Mouse (Mus musculus) common myeloid progenitor, adult 5-6 weeks (primary cell): ENCODE measurements around the gene Zfp219. TPM values are rescaled to one million over a fixed set of nuclear protein-coding genes. Genes with fewer than 3 reads are reported as not detected.

Experiments
- ATAC-seq: replicated peaks from 2 replicates; pipeline ENCODE4 v1.8.0; 2016; ENCODE audit warnings: low read depth, mild to moderate bottlenecking, moderate TSS enrichment, inconsistent platforms; ENCODE audit not compliant: poor library complexity, severe bottlenecking
- total RNA-seq: library from RNA; stranded (forward); fragments of 200-1000, 187-1606 nt; gene quantifications from 2 replicates; pipeline ENCODE4 v1.2.3, GENCODE M21; 2017

The Zfp219 gene
- total RNA-seq, 1 experiment from 2014 or later = 14.0 TPM

DNA sequence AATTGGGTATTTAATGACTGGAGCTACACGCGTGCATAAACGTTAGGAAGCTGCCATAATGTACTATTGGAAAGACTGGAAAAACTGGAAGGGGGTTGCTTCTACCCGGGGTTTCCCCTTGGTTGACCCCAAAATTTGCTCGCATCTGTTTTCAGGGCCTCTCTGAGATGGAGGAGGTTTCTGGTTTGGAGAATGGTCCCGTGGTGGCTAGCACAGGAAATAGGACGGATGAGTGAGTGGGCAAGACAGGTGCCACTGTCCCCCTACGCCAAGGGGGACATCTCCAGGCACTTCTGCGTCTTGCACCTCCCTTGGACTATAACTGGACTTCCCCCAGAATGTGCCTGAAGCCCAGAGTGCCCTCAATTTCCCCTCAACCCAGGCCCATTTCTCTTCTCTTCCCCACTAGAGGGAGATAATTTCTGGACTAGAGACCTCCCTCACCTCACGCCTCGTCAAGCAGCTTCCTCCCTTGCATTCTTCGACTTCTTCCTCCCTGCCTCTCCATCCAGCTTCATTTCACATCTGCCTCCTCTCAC lies 1.4 kb downstream of the Zfp219 start:
- ATAC-seq = peak; percentile 41

DNA sequence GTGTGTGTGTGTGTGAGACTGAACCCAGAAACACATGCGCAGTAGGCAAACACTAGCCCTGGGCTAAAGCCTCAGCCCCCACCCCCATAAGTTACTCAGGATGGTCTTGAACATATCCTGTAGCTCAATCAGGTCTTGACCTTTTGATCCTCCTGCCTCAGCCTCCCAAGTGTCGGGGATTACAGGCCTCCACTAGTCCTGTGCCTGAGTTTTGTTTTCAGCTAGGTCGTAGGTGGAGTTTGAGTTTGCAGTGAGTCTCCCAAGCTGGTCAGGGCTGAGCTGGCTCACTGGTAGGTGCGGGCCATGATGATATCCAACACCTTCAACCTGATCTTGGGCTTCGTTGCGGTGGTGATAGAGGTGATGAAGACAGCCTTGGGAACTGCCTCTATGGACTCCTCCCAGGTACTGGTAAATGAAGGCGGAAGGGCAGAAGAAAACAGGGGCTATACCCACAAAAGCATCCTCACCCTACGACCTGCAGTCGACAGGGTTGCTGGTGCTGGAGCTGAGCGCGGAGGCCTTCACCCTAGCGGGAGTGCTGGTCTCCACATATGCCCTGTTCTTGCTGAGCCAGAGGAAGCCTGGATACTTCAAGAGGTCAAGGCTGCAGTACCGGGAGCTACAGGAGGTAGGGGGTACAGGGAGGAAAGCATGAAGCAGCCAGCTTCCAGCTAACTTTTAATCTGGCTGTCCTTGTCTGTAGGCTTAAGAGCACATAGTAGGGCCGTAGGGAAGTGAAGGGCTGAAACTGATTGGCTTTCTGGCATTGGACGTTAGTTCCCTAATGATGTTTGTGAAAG lies 2.1 kb downstream of the Zfp219 start:
- ATAC-seq = no peak

DNA sequence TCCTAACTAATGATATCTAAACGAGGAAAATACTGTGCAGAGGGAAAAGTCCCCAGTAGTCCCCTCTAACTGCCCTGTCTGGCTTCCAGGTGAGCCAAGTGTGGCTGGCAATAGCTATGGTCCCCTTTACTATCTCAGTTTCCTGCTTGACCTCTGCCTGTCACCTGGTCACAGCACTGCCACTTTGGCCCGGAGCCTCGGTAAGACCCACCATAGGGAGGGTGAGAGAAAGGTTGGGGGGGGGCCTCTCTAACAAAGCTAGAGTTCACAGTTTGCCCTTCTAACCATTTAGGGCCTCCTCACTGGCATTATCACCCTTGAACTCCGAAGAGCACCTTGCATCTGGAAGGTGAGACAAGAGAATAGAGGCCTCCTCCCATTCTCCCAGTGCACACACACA lies 2.9 kb downstream of the Zfp219 start:
- no peak for ATAC-seq

DNA sequence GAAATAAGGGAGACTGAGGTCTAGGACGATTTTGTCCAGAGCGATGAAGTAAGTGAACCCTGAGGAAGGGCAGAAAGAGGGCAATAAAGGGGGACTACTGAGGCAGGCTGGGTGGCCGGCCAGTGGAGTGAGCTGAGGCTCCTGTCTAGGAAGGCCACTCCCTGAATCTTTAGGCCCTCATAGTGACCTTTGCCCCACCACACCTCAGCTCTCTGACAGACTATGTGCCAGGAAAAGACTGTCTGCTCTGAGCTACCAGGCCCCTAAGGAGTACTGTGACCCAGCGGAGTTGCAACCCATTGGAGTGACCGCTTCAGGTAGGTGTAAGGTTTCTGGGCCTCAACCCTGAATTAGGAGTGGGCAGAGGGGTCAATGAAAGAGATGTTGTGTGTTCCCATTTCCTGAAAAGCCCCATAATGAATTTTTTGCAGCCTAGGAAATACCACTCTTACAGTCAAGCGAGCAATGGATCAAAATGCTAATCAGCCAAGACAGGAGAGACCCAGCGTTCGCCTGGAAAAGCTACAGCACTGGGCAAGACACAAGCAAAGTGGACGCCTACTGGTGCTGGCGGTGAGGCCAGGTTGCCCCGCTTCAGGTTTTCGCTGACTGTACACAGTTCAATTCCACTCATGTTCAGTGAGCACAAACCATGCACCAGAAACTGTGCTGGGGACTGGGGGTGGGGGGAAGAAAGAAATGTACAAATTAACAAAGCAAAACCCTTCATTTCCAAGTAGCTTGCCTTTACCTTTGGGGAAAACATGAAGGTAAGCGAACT lies 3.7 kb downstream of the Zfp219 start:
- no peak for ATAC-seq

DNA sequence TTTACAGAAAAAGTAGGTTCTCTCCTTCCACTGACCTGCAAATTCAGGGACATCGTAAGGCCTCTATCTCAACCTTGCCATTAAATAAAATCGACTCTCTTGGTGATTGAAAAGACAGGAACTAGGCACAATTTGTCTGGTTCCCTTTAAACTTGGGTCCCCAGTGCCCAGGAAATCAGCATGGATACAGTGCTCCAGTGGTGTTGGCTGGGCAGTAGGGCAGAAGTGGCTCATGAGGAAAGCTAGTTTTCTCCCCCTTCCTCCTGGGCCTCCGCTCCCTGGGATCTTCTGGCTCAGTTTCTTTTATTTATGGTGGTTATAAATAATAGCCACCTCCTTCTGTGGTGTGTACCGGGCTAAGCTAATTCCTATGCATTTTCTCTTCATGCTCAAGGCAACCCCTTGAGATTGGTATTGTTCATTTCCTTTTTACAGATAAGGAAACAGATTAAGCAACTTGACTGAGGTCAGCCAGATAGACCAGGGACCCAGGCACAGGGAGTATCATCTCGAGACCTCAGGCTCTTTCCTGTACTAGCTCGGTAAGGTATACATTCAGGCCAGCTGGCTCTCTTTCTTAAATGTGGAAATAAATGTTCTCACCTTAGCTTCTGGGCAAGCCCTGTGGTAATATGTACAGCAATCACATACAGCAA lies 5.0 kb downstream of the Zfp219 start, which contains the start of gene Tmem253:
Tmem253 (plus strand) TSS at position 214 of the 656 bp plus-strand sequence.
- ATAC-seq = no peak

DNA sequence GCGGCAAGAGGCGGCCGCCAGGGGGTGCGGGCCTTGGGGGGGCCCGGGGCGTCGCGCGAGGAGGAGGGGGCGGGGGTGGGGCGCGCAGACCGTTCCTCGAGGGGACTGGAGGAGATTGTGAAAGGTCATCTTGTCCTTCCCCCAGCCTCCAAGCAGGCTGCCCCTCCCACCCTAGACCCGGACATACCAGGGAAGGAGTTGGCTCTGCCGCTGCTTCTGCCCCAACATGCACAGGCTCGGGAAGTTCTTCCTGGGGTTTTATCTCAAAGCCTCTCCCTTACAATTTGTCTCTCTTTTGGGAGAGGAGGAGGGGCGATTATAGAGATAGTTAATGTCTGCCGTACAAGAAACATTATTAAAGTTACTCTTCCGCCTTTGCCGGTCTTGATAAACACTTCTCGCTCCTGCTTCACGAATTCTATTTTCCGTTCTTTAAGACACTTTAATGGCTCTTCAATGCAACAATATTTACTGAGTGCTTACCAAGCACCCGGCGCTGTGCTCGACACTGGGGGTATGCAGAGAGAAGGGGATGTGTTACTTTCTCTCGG lies 5.7 kb downstream of the Zfp219 start:
- peak; percentile 61 for ATAC-seq

DNA sequence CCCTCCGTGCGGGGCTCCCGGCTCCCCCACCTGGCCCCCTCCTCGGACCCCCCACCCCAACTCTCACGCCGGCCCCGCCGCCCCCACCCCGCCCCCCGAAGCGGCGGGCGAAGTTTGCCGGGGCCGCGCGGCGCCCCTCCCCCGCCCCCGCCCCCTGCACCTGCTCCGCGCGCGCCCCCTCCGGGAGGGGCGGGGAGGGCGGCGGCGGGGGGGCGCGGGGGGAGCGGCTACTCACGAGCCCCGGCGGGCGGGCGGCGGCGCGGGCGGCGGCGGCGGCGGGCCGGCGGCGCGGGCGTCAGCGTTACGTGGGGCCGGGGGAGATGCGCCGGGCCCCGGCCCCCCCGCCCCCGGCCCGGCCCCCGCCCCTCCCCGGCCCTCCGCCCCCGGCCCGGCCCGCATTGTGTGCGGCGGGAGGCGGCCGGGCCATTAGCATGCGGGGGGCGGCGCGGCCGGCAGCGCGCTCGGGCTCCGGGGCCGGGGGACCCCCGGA lies 6.2 kb downstream of the Zfp219 start:
- ATAC-seq = no peak

DNA sequence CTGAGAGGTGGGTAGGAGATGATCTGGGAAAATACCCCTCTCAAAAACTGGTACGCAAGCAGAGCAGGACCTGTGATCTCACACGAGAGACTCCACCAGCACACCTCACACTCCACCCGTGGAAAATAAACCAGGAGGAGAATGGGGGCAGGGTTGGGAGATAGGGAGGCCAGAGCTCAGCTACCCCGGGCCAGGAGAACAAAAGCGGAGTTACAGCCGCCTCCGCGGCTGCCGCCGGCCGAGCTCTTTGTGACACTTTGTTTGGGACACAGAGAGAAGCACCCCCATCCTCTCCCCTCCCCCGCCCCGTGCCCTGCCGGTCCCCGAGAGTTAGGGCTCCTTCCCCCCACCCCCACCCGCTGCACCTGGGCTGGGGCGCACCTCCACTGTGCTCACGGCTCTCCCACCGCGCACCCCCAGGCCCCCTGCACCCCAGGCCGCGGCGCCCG lies 6.7 kb downstream of the Zfp219 start:
- no peak for ATAC-seq

DNA sequence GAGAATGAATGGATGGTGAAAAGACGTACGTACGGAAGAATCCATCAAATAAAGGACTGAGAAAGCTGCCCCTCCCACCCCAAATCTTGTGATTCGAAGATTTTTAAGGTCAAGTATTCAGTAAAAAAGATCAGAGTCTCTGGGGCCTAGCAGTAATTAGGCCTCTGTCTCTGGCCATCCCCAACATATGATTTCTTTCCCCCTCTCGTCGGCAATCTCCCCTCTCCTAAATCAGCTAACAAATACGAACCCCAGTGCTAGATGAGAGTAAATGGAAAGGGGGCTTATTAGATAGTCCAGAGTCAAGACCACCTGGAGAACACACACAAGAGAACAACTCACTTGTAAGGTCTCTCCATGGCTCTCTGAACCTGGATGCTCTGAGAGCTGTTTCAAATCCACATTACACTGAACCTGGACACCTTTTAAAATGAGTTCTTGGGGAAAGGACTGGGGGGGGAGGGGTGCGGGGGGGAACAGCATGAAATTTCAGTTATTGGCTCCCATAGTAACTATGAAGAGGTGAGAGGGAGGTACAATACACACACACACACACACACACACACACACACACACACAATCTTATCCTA lies 7.4 kb downstream of the Zfp219 start:
- no peak for ATAC-seq

DNA sequence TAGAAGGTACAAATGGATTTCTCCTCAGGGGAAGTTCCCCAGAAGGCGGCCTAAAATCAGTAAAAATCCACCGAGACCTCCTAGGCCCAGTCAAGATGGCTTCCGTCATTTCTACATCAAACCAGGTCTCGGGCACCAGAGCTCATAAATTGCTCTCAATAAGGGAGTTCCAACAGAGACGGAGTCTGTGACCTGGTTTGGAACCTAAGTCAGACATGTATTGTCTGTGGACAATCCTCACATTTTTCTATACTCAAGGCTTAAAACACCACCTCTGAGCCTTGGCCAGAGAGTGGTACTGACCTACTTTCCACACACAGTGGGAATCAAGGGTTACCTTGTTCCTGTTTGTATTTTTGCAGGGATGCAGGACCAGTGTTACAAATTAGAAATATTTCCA lies 8.0 kb downstream of the Zfp219 start:
- ATAC-seq = no peak

DNA sequence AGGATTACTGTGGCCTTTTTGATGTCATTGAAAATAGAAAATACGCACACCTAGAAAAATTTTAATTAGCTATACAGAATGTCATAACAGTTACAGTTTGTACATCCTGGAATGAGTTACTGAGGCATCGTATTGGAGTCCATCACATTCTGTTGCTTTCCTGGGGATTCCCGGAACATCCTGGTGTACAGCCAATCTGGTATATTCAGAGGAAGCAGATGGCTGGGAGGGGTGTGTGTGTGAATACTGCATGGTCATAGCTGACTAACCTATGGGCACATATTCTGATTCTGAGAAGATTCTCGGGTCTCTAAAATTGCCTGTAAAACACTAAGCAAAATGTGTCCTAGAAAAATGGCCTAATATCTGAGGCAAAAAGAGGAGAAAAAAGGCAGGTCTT lies 8.4 kb downstream of the Zfp219 start:
- no peak for ATAC-seq

DNA sequence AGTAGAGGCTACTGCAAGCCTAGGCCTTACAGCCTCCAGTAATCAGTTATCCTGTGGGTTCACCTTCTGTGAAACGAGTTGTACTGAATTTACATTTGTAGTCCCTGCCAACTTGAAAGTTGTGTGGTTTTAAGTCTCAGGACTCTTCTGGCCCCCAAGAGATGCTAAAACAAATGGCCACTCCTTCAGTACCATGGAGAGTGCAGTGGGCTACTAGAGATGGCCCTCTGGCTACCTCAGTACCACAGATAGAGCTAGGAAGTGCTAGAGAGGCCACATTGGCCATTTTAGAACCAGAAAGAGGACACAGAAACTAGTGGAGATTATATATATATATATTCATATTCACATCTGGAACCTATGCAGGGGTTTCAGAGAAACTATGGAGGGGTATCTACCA lies 8.8 kb downstream of the Zfp219 start:
- no peak for ATAC-seq

DNA sequence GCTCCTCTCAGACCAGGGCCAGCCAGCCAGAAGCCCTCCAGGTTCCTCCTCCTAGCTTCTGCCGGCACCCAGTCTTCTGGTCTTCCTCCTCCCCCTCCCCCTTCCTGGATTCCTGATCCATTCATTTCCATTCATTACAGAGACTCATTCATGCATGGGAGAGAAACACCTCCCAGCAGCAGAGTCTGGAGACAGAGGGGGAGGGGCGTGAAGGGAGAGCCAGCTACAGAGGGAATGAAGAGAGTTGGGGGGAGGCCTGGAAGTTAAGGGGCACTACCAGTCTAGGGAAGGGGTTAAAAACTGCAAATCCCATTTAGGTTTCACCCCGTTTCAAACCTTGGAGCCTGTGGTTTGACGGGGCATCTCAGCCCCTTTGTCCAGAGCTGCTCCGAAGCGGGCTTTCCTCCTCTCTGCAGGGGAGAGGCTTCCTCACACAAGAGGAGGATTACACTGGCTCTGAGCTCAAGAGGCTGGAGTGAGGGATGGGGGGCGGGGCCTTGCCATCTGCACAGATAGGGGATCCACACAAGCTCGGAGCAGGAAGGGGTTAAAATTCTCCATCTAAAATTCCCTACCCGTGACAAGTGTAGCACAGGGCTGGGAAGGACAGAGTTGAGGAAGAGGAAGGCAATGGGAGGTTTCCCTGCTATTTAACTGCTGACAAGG lies 10.0 kb downstream of the Zfp219 start:
- no peak for ATAC-seq

DNA sequence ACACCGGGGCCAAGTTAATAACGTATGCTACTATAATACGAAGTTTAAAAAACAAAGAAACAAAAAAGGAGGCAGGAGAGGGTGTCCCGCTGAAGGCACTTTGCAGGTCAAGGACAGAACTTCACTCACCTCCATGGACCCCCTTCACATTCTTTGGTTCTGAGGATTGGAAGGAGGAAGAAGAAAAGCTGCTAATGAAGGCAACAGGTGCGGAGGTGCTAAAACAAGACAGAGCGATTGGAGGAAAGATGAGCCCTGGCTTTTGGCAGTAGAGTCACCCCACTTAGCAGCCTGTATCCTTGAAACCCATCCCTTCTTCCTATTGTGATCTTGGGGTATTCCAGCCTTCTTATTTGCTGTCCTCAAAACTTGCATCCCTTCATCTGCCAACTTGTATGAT lies 10.7 kb downstream of the Zfp219 start:
- ATAC-seq = no peak

DNA sequence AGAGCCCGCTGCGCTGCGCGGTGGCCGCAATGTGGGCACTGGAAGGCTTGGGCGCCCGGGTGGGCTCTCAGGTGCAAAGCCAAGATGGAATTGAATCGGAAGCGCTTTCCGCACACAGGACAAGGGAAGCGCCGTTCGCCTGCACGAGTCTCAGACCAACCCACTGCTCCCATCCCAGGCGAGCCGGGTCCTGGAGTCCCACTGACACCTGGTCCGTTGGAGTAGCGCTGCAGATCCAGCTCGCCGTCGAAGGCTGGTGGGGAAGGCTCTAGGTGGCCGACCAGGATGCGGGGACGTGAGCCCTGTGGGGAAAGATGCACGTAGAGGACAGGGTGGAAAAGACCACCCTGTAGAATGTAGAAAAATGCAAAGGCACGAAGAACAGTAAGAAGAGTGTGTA lies 11.2 kb downstream of the Zfp219 start:
- ATAC-seq = no peak

DNA sequence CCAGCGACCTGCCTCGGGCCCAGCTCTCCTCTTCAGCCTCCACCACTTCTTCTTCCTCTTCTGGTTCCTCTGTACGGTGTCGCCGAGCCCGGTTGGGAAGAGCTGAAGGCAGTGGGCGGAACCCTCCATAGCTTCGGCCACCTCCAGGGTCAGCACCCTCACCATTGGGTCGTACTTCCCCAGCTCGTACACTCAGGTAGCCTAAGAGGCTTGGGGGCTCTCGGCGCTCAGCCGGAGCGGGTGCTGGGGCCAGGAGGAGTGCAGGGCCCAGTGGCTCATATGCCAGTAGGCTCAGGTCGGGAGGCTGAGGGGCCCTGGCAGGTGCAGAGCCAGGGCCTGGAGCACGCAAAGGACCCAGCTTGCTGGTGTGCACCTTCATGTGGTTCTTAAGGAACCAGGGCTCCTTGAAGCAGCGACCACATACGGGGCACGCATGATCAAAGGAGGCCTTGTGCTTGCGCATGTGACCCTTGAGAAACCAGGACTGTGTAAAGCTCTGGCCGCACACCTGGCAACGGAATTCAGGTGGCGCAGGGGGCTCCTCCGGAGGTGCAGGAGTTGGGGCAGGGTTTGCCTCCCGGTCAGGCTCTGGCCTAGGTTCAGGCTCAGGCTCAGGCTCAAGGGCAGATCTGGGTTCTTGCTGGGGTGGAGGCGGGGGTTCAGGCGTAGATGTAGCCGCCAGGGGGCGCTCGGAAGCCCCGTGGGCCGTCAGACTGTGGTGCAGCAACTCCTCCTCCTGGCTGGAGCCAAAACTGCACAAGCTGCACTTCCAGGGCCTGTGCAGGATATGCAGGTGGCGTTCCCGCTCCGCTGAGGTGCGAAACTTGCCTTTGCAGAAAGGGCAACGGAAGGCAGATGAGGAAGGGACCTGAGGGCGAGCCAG lies 12.0 kb downstream of the Zfp219 start:
- peak; percentile 85 for ATAC-seq

DNA sequence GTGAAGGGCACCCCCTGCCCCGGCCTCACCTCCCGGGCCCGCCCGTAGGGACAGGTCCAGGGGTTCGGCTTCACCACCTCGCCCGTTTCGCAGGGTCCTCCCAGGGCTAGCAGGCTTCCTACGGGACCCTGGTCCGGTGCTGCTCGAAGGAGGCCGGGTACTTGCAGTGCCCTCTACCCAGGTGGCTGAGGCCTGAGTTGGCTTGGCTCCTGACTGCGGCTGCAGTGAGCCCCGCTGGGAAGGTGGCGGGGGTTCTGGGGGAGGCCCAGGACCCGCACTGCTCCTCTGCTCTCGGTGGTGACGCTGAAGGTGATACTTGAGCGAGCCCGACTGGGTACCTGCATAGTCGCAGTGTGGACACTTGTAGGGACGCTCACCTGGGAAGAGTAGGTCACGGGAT lies 13.8 kb downstream of the Zfp219 start:
- no peak for ATAC-seq

DNA sequence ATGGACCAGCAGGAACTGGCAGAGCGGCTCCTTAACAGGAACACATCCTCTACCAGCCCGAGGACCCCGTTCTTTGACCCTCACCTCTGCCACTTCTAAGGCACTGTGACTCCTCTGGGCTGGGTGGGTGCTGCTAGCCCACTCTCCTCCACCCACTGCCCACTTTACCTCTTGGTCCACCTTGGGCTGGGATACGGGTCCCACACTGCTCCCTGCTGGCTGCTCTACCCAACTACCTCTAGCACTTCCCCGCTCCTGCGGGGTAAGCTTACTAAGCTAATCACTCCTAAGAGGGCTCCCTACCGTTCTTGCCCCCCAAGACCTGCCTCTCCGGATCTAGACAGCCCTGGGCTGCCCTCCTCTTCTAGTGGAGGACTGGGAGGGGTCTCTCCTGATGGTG lies 14.3 kb downstream of the Zfp219 start:
- ATAC-seq = no peak
